Mouse (Mus musculus) kidney, adult 2 months (tissue): ENCODE measurements around the gene Ptprf.

Source experiments
- CTCF ChIP-seq: fragments of 200-500 bp; conservative IDR thresholded peaks from 2 replicates; pipeline ENCODE4 v1.5.1; 2011; ENCODE audit warnings: low read depth, mild to moderate bottlenecking, control low read depth, low read length, moderate library complexity, mixed read lengths; ENCODE audit not compliant: insufficient read depth, insufficient read length
- POLR2A ChIP-seq: fragments of 200-500 bp; IDR thresholded peaks from one replicate; pipeline ENCODE4 v1.6.1; 2011; ENCODE audit warnings: low read depth, low read length, control low read depth

DNA sequence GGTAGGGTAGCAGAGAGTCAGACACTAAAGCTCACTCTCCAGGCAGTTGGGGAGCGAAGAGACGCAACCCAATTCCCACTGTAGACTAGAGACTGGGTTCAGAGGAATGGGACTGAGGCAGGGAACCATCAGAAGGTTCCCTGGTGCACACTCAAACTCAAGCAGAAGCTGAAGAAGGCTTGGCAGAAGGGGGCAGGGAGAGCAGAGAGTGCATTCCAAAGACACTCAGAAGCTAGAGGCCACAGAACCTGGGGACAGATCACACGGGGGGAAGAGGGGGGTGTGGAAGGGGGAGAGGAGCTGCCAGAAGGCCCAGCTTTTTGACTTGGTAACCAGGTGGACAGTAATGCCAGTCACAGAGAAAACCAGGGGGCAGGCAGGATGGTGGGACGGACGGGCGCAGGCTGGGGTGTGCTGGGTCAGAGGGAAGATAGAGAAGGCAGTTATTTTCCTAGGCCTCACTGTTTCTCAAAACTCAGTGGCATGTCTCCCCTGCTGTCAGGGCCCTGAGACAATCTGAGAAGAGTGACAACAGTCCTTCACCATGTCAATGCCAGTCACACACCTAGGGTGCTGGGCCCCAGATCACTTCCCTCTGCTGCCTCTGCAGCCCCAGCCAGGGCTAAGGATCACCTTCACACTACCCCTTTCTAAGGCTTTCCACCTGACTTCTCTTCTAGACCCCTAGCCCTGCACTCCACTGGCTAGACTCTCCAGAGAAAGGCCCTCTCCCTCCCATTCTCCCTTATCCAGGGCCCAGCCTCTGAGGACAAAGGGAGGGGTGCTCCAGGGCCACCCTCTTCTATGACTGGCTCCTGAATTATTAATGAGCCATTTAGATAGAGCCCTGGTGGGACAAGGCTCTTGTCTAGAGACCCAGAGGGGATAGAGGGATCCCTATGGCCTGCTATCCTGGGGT, 15.3 kb downstream of the Ptprf start:
- TF ChIP-seq CTCF (no peak), POLR2A (no peak)
